Mouse (Mus musculus): ENCODE data around the gene Zfp3.

DNA sequence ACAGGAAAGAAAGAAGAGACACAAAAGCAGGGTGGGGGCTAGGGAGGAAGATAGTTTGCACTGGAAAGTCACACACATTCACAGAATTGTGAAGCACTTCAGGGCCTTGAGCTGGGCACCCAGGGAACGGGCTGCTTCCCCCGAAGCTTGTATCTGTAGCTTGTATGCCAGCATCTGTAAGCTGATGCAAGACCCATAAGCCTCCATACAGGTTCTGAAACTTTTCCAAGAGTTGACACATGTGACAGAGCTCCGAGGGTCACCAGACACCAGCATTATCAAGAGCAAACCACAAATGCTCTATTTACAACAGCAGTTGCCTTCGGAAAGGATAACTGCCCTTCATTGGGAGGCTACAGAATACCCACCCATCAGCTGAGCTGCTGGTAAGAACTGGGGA, 43.6 kb downstream of the Zfp3 start:
- no peak for TF ChIP-seq CTCF (conservative IDR thresholded peaks at IDR 0.05; ENCODE audit: insufficient read depth, insufficient read length, low read depth, low read length)
- no peak for TF ChIP-seq POLR2A (IDR thresholded peaks at IDR 0.05; ENCODE audit: low read depth, low read length)
